Mouse (Mus musculus): ENCODE measurements at regions not wholly inside any gene's neighbourhood (a gene's known extent, or its start where the extent isn't known, plus 50 kb on each side); places are given as distances from the start of the nearest gene placed in this dataset.

- no peak for TF ChIP-seq POLR2A (IDR thresholded peaks at IDR 0.05; ENCODE audit: borderline replicate concordance, extremely low read depth, low read depth, low read length)
- TF ChIP-seq CTCF (IDR thresholded peaks at IDR 0.05; ENCODE audit: insufficient read depth, low read length): no peak
Measured at GRCm38 (mm10) chr3:104327829-104328228, 107.7 kb upstream of the Magi3 start.
